Mouse (Mus musculus) G1E (cell line): ENCODE measurements around the gene Kalrn.

ENCODE experiments used
- CTCF ChIP-seq: IDR thresholded peaks from 2 replicates; pipeline ENCODE4 v1.5.1; 2012; ENCODE audit warnings: low read depth, low read length, inconsistent platforms, mixed read lengths
- GATA1 ChIP-seq: IDR thresholded peaks from 2 replicates; pipeline ENCODE4 v1.6.1; 2012; ENCODE audit warnings: borderline replicate concordance, low read length, inconsistent platforms, mixed read lengths
- GATA2 ChIP-seq: IDR thresholded peaks from 2 replicates; pipeline ENCODE4 v1.6.1; 2012; ENCODE audit warnings: low read depth, low read length, inconsistent platforms, borderline replicate concordance
- TAL1 ChIP-seq: conservative IDR thresholded peaks from 2 replicates; pipeline ENCODE4 v1.6.1; 2012; ENCODE audit warnings: low read depth, low read length, inconsistent platforms, mixed read lengths

GRCm38 (mm10) chr16:34199543-34199942 is 373.8 kb downstream of the Kalrn start:
- TF ChIP-seq CTCF: no peak
- TF ChIP-seq GATA1: no peak
- TF ChIP-seq TAL1: no peak
- no peak for TF ChIP-seq GATA2
